Mouse (Mus musculus): ENCODE results near the gene Cd276. TPM values are rescaled to one million over a fixed set of nuclear protein-coding genes. Genes with fewer than 3 reads are reported as not detected.
"Not testable (repeated sequence)": the region's sequence is repeated elsewhere in the genome, so short reads cannot be mapped to it uniquely, and the experiment has no call there.

Gene Cd276
- polyA plus RNA-seq, 1 experiment from 2014 or later: 34.1 TPM

DNA sequence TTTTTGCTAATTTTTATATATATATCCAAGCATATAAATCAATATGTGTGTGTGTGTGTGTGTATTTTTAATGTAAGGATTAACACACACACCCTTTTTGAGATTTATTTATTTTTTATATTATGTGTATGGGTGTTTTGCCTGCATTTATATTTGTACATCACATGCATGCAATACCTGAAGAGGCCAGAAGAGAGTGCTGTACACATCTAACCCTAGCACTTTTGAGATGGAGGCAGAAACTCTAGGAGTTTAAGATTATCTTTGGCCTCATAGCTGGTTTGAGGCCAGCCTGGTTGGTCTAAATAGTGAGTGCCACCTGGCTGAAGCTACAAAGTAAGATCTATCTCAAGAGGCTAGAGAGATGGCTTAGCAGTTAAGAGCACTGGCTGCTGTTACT is 12.4 kb upstream of the Cd276 start:
- ATAC-seq (ENCODE audit: low FRiP score): no peak

DNA sequence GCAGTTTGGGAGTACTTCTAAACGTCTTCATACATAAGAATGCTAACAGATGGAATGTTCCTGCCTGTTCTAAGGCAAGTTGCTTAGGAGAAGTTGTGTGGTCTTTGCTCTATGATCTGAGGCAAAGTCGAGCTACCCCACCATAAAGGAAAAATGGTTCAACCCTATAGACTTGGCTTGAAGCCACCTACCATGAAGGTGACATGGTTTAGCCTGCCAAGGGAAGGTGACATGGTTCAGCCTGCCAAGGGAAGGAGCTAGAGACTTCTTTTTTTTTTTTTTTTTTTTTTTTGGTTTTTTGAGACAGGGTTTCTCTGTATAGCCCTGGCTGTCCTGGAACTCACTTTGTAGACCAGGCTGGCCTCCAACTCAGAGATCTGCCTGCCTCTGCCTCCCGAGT is 10.7 kb upstream of the Cd276 start:
- not testable (repeated sequence) for H3K4me3 ChIP-seq; H3K4me1 ChIP-seq (replicated peaks); H3K9ac ChIP-seq; H3K27me3 ChIP-seq; ATAC-seq (ENCODE audit: low FRiP score); H3K36me3 ChIP-seq; H3K9me3 ChIP-seq; H3K4me2 ChIP-seq; H3K27ac ChIP-seq
- WGBS: 75% methylated on average over 3 of the region's 3 CpGs

More for the DNA sequence above, 12.4 kb upstream of the Cd276 start:
- no peaks in the 10 kb centered on the region for H3K36me3 ChIP-seq
- H3K27ac ChIP-seq: no peak overlapping the region
- H3K9ac ChIP-seq: no peak overlapping the region
- H3K4me1 ChIP-seq (replicated peaks): no peaks in the 10 kb centered on the region
- no peak overlapping the region for H3K4me3 ChIP-seq
- no peak overlapping the region for H3K4me2 ChIP-seq
- no peaks in the 10 kb centered on the region for H3K27me3 ChIP-seq
- no peaks in the 10 kb centered on the region for H3K9me3 ChIP-seq

DNA sequence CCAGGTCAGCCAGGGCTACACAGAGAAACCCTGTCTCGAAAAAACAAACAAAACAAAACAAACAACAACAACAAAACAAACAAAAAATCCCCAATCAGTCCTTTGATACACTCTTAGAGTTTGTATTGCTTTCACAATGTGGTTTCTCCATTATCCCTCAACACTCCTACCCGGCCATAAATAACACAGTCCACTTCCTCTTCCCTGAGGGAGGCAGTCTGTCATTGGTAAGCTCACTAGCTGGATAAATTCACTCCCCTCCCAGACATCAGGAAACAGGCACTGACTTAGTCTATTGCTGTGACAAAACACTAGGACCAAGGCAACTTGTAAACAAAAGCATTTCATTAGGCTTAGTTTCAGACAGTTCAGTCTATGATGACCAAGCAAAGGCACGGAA is 5.0 kb upstream of the Cd276 start:
- Histone ChIP-seq H3K9ac (no peak overlapping the region), H3K4me3 (no peak overlapping the region), H3K4me2 (no peak overlapping the region), H3K27me3 (0 out of 2 replicates have a peak, but pooled peaks cover 3% of the 10 kb centered on the region), H3K36me3 (no peaks in the 10 kb centered on the region), H3K4me1 (replicated peaks) (peaks cover 14% of the 10 kb centered on the region), H3K27ac (no peak overlapping the region), H3K9me3 (no peaks in the 10 kb centered on the region)
- ATAC-seq (ENCODE audit: low FRiP score): no peak
- 63% methylated on average over 3 of the region's 3 CpGs for WGBS

DNA sequence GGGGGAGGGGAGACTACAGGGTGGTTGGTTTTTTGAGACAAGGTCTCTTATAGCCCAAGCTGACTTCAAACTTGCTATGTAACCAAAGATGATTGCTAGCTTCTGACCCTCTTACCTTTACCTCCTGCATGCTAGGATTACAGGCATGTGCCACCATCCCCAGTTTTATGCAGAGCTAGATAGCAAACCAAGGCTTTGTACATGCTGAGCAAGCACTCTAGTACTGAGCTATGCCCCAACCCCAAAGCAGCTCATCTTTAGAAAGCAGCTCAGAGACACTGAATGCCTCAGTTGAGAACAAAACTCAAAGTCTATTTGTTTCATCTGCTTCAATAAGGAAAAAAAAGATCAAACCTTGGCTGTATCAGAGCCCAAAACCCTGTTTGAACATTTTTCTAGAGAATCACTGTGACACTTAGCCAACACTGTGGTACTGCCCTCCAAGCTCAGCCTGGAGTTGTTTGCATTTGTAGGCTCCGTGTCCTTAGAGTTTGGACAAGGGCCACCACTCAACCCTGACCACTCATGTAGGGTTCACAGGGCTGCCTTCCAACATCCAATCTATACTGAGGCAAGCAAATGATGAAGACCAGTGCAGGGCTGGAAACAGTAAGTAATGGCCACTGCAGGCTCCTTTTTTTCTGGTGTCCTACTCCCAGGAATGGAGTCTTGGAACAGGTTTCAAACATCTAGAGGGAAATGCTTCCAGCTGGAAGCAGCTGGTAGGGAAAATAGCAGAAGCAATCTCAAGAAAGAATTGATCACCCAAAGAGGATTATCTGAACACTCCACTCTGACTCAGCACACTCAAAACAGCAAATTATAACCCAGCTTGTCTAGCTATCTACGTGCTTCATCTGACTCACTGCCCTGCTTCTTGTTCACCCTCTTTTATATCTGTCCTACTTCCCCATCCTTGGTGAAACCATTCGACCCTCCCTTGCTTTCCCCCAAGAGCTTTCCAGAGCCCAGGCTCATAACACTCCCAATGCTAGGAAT is 2.5 kb upstream of the Cd276 start:
- no peak overlapping the region for H3K4me2 ChIP-seq
- H3K36me3 ChIP-seq: no peaks in the 10 kb centered on the region
- H3K27me3 ChIP-seq: 0 out of 2 replicates have a peak, but pooled peaks cover 3% of the 10 kb centered on the region
- no peak overlapping the region for H3K9ac ChIP-seq
- H3K4me3 ChIP-seq: no peak overlapping the region
- no peak for ATAC-seq (ENCODE audit: low FRiP score)
- 77% methylated on average over 3 of the region's 3 CpGs for WGBS
- H3K4me1 ChIP-seq (replicated peaks): peaks cover 33% of the 10 kb centered on the region
- no peak overlapping the region for H3K27ac ChIP-seq
- H3K9me3 ChIP-seq: no peaks in the 10 kb centered on the region

DNA sequence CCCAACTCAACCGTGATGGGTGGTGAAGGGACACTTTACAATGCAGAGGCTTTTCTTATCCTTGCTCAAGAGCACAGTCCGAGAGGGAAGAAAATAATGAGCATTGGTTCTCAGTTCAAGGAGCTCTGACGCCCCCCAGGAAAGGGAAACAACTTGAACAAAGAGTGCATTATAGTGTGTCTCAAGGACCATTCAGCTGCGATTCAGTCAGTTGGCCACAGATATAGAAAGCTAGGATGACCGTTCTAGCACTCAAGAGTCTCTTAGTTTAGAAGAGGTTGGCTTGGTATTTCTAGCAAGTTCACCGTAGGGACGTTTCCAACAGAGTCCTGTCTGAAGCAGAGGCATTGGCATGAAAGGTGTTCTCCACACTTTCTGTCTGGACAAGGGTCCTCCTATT is 1.4 kb upstream of the Cd276 start:
- ATAC-seq (ENCODE audit: low FRiP score): no peak
- Histone ChIP-seq H3K27me3 (0 out of 2 replicates have a peak, but pooled peaks cover 3% of the 10 kb centered on the region), H3K4me1 (replicated peaks) (peaks cover 44% of the 10 kb centered on the region), H3K4me2 (no peak overlapping the region), H3K36me3 (no peaks in the 10 kb centered on the region), H3K9ac (no peak overlapping the region), H3K9me3 (no peaks in the 10 kb centered on the region), H3K27ac (no peak overlapping the region), H3K4me3 (no peak overlapping the region)
- WGBS: 49% methylated on average over 7 of the region's 7 CpGs

DNA sequence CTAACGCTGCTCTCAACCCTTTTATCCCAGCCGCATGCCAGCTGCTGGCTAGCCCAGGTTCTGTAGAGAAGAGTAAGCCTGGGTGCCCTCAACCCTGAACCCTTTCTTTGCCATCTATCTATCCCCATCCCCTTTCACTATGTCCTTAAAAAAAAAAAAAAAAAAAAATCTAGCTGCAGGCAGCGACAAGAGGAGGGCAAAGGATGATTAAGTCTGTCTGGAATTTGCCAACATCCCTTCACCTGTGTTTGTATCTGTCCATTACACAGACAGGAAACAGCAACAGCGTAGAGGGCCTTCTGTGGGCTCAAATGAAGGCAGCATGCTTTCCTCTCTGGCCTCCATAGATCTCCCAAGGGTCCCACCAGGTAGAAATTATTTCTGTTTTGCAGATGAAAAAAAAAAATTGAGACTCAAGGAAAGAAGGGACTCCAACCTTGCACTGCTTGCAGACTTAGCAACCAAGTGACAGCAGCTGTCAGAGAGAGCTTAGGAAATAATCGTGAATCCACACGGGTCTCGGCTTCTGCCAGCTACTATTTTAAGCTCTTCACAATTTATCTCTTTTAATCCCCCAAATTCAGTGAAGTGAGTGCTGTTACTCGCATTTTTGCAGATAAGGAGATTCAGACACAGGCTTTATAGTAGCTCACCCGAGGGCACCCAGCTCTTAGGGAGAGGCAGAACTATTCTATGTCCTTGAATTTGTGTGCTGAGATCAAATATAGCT is 613 bp upstream of the Cd276 start:
- ATAC-seq (ENCODE audit: low FRiP score): no peak; the same call in 1 of the 2 replicates
- peak overlapping the region; percentile 98 for H3K9ac ChIP-seq
- 0 out of 2 replicates have a peak, but pooled peaks cover 3% of the 10 kb centered on the region for H3K27me3 ChIP-seq
- no peaks in the 10 kb centered on the region for H3K36me3 ChIP-seq
- peak overlapping the region; percentile 99 for H3K27ac ChIP-seq
- peak overlapping the region; percentile 87 for H3K4me3 ChIP-seq
- peaks cover 45% of the 10 kb centered on the region for H3K4me1 ChIP-seq (replicated peaks)
- H3K4me2 ChIP-seq: peak overlapping the region; percentile 82
- H3K9me3 ChIP-seq: no peaks in the 10 kb centered on the region
- WGBS: 27% methylated on average over 9 of the region's 9 CpGs

DNA sequence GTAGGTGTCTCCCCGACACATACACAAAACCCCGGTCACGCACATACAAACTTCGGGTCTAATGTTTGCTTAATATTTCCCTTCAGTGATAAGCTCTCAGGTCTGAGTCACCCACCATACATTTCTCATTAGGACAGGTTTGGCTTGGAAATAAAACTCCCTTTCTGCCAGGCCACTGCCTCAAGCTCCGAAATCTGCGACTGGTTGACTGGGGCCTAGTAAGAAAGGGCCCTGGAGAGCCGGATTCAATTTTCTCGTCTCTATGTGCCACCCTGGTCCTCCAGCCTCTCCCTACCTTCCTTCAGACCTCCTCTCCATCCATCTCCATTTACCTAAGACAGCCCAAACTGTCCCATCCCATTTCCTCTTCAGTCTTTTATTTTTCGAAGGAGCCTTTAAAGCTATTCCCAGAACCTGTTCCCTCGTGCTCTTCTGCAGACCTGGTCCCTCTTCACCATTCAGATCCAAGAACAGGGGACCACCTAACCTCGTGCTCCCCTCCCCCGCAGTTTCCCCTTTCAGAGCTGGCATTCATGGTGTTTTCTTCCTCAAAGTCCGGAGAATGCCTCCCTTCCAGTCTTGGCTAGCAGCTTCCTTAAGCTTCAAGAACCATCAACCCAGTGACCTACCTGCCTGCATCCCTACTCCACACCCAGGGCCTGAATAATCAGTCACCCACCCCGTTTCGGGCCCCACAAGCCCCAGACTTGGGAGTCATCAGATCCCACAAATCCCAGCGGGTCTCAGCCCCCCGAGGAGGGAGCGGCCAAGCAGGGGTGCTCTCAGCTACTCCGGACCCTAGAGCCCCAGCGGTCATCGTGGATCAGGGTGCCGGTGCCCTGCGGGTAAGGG is 955 bp downstream of the Cd276 start:
- peak; percentile 25 for ATAC-seq (ENCODE audit: low FRiP score)
- Histone ChIP-seq H3K4me3 (peak overlapping the region; percentile 87), H3K4me1 (replicated peaks) (peaks cover 52% of the 10 kb centered on the region), H3K36me3 (no peaks in the 10 kb centered on the region), H3K27ac (peak overlapping the region; percentile 99), H3K9me3 (no peaks in the 10 kb centered on the region), H3K27me3 (0 out of 2 replicates have a peak, but pooled peaks cover 3% of the 10 kb centered on the region), H3K9ac (peak overlapping the region; percentile 98), H3K4me2 (peak overlapping the region; percentile 82)
- WGBS: 14% methylated on average over 23 of the region's 23 CpGs

DNA sequence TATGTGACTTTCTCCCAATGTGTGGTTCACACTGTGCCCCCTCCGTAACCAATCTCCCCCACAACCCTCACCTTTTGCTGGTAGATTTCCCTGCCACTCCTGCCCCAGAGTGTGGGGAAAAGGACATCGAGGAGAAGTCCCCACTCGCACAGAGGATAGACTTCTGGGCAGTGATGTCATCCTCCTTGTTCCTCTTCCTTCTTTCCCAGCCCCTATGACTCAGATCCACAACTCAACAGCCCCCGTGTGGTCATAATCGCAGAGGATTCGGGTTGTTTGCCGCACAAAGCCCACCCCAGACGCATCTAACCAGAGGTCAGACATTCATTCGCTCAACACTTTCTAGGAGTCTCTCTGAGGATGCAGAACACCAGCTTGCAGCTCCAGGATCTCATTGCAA is 3.2 kb downstream of the Cd276 start:
- no peak for ATAC-seq (ENCODE audit: low FRiP score)
- Histone ChIP-seq H3K9ac (0 out of 2 replicates have a peak overlapping the region, but pooled peaks have one; percentile 19), H3K4me3 (no peak overlapping the region), H3K36me3 (no peaks in the 10 kb centered on the region), H3K27ac (no peak overlapping the region), H3K27me3 (no peaks in the 10 kb centered on the region), H3K4me2 (no peak overlapping the region), H3K4me1 (replicated peaks) (peaks cover 71% of the 10 kb centered on the region), H3K9me3 (no peaks in the 10 kb centered on the region)
- WGBS: 85% methylated on average over 9 of the region's 9 CpGs

DNA sequence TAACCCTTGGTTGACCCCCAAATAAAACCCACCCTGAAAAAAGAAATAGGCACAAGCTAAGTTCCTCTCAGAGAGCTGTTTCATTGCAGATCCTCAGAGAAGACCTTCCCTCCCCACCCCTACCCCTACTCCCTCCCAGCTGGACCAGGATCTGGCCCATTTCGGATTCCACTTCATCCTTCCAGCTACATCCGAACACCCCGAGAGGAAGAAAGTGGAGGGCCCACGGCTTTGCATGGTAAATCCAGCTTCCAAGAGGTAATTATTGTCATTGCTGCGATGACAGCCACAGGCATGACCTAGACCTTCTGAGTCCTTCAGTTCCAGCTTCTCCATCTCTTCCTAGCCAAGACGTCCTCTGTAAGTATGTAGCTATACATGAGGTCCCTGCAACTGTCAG is 4.3 kb downstream of the Cd276 start:
- H3K4me1 ChIP-seq (replicated peaks): peaks cover 64% of the 10 kb centered on the region

DNA sequence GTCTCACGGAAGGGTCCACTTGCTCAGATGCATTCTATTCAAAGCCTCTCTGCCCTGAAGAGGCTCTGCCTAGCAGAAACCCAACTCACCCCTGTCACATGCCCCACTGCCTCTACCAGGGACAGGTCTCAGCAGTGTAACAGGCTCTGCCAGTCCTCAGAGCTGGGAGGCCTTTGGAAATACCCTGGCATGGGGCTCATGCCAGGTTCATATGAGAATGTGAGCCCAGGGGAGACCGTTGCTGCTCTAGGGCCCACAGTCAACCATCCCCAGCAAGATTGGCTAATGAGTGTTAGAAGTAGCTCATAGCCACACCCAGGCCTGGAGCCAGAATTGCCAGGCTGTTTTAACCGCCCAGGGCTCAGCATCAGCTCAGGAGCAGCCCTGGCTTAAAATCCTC is 5.5 kb downstream of the Cd276 start:
- WGBS: 88% methylated on average over 3 of the region's 3 CpGs
- Histone ChIP-seq H3K4me2 (no peak overlapping the region), H3K27me3 (no peaks in the 10 kb centered on the region), H3K9ac (no peak overlapping the region), H3K4me3 (no peak overlapping the region), H3K4me1 (replicated peaks) (peaks cover 69% of the 10 kb centered on the region), H3K36me3 (no peaks in the 10 kb centered on the region), H3K27ac (peak overlapping the region; percentile 12; the same call in 1 of the 2 replicates), H3K9me3 (no peaks in the 10 kb centered on the region)
- ATAC-seq (ENCODE audit: low FRiP score): no peak

More for the DNA sequence above, 4.3 kb downstream of the Cd276 start:
- Histone ChIP-seq H3K9ac (no peak overlapping the region), H3K4me3 (no peak overlapping the region), H3K9me3 (no peaks in the 10 kb centered on the region), H3K27ac (no peak overlapping the region), H3K36me3 (no peaks in the 10 kb centered on the region), H3K4me2 (no peak overlapping the region), H3K27me3 (no peaks in the 10 kb centered on the region)
- WGBS: 96% methylated on average over 6 of the region's 6 CpGs
- no peak for ATAC-seq (ENCODE audit: low FRiP score)

DNA sequence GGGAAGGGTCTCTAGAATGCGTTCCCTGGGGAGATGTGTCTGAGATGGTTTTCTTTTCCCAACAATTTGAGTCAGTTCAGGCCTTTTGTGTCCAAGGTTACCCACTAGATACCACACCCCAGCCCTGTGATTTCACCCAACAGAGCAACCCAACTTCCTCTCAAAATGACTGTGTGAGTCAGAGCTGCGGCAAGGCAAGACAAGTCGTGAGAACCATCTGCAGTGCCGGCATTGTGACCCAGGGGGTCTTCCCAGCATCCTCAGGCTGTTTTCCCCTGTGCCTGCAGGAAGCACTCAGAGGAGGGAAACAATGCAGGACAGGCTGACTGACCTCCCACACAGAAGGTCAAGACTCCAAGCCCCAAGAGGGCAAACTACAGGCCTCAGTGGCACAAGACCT is 6.3 kb downstream of the Cd276 start:
- Histone ChIP-seq H3K4me2 (no peak overlapping the region), H3K27ac (no peak overlapping the region), H3K9me3 (no peaks in the 10 kb centered on the region), H3K27me3 (no peaks in the 10 kb centered on the region), H3K9ac (0 out of 2 replicates have a peak overlapping the region, but pooled peaks have one; percentile 39), H3K4me1 (replicated peaks) (peaks cover 62% of the 10 kb centered on the region), H3K4me3 (no peak overlapping the region), H3K36me3 (no peaks in the 10 kb centered on the region)
- ATAC-seq (ENCODE audit: low FRiP score): no peak
- WGBS: 46% methylated on average over 4 of the region's 4 CpGs

All from hindbrain, embryonic 13.5 days (tissue).